Mouse (Mus musculus): ENCODE results near the gene Olfr721-ps1. TPM values are rescaled to one million over a fixed set of nuclear protein-coding genes. Genes with fewer than 3 reads are reported as not detected.

Gene Olfr721-ps1
- not detected in 2 replicates for polyA plus RNA-seq (2015; fragmentation: Nextera tagmentation; extraction: Ambion mirVana)

DNA sequence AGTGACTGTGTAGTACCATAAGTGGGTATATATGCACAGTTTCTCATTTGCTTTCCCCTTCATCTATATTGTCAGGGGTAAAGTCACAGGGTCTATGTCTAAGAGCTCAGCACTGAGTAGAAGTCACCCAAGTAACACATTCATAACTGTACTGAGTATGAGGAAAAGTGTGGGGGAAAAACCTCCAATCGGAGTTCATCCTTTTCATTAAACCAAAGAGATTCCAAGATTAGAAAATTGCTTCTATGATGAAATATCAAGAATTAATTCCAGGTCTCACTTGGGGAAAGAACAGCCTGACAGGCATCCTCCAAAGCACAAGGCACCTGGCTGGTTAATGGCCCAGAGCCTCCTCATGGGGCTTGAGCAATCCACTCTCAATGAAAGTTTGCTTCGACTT lies at the start of gene Olfr721-ps1:
Olfr721-ps1 (plus strand) TSS at position 301 of the 400 bp plus-strand sequence.
- no peak within 1 kb of the TSS for H3K27ac ChIP-seq
- H3K27me3 ChIP-seq (replicated peaks), result no peaks in the 10 kb centered on the region
- no peaks in the 10 kb centered on the region for H3K36me3 ChIP-seq
- H3K4me2 ChIP-seq, result no peak within 1 kb of the TSS
- no peak for ATAC-seq (ENCODE audit: insufficient read depth, low FRiP score, low read depth)
- H3K4me1 ChIP-seq, result no peaks in the 10 kb centered on the region
- H3K4me3 ChIP-seq (replicated peaks), result no peak within 1 kb of the TSS
- 81% methylated on average over 2 of the region's 2 CpGs for WGBS
- H3K9me3 ChIP-seq, result no peaks in the 10 kb centered on the region
- no peak within 1 kb of the TSS for H3K9ac ChIP-seq

DNA sequence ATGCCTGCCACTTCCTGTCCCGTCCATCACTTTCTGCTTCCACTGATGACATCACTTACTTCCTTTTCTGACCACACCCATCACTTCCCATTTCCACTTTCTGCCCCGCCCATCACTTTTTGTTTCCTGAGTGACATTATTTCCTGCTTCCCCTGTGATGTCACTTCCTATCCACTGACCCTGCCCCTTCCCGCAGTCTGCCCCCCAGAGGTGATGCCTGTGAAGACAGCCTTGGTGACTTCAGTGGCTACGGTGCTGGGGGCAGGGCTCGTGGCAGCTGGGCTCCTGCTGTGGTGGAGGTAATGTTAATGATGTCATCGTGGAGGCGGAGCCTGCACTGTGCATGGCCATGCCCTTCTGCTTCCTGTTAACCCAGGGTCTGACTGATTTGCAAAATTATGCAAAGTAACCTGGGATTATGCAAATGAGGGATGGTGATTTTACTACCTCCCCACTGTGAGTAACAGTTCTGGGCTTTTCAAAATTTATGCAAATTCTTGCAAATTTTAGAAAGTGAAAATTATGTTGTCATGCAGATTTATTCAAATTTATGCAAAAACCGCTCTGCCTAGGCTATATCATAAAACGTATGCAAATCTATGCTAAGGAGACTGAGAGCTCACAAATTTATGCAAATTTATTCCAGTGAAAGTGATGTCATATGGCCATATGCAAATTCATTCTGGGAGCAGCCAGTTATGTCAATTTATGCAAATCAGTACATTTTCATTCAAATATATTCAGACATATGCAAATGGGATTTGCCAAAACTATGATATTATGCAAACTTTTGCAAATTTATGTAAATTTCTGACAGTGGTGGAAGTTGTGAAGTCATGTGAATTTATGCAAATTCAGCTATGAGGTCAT lies 49.1 kb upstream of the Olfr721-ps1 start:
- no peak overlapping the region for H3K4me2 ChIP-seq

DNA sequence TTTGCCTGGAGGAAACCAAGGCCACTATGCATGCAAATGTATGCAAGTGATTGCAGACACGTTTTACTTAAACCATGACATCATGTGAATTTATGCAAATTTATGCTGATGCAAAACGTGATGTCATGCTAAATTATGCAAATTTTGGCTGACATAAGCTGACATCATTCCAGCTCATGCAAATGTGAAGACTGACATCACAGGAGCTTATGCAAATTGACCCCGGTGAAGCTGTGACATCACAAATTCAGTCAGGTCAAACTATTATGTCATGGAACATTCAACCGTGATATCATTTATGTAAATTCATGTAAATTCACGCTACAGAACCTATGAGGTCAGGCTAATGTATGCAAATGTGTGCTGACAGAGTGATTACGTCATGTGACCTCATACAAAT lies 48.5 kb upstream of the Olfr721-ps1 start:
- Histone ChIP-seq H3K4me1 (no peaks in the 10 kb centered on the region), H3K9ac (no peak overlapping the region), H3K27me3 (replicated peaks) (no peaks in the 10 kb centered on the region), H3K36me3 (peaks cover 7% of the 10 kb centered on the region; the same call in 1 of the 2 replicates), H3K27ac (no peak overlapping the region), H3K9me3 (no peaks in the 10 kb centered on the region; the same call in 1 of the 2 replicates), H3K4me3 (replicated peaks) (no peak overlapping the region), H3K4me2 (no peak overlapping the region)
- no peak for ATAC-seq (ENCODE audit: insufficient read depth, low FRiP score, low read depth)
- 84% methylated on average over 6 of the region's 6 CpGs for WGBS

More for the DNA sequence above, 49.1 kb upstream of the Olfr721-ps1 start:
- Histone ChIP-seq H3K9me3 (no peaks in the 10 kb centered on the region; the same call in 1 of the 2 replicates), H3K4me1 (no peaks in the 10 kb centered on the region), H3K36me3 (peaks cover 7% of the 10 kb centered on the region; the same call in 1 of the 2 replicates), H3K27ac (no peak overlapping the region), H3K27me3 (replicated peaks) (no peaks in the 10 kb centered on the region), H3K9ac (no peak overlapping the region), H3K4me3 (replicated peaks) (no peak overlapping the region)
- WGBS, result 95% methylated on average over 9 of the region's 9 CpGs
- no peak for ATAC-seq (ENCODE audit: insufficient read depth, low FRiP score, low read depth)

DNA sequence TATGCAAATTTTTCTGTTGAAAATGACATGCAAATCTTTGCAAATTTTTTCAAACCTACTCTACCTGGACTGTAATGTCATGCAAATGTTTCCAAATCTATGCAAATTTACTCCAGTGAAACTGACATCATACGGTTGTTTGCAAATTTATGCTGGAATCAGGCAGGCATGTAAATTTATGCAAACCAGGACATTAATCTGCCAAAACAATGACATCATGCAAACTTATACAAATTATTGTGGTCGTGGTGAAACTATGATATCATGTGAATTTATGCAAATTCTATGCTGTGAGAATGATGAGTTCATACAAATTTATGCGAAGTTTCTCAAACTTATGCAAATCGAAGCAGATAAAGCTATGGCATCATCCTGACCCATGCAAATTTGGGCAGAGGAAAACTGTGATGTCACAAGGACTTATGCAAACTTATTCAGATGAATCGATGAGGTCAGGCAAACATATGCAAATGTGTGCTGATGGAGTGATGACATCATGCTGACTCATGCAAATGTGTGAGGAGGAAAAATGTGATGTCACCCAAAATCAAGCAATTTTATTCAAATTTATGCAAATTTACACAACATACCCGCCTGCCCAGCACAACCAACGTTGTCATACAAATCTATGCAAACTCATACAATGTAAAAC lies 47.9 kb upstream of the Olfr721-ps1 start:
- no peak for ATAC-seq (ENCODE audit: insufficient read depth, low FRiP score, low read depth)
- Histone ChIP-seq H3K27me3 (replicated peaks) (no peaks in the 10 kb centered on the region), H3K9ac (no peak overlapping the region), H3K27ac (no peak overlapping the region), H3K9me3 (no peaks in the 10 kb centered on the region; the same call in 1 of the 2 replicates), H3K36me3 (peaks cover 7% of the 10 kb centered on the region; the same call in 1 of the 2 replicates), H3K4me1 (no peaks in the 10 kb centered on the region), H3K4me3 (replicated peaks) (no peak overlapping the region), H3K4me2 (no peak overlapping the region)
- 92% methylated on average over 7 of the region's 7 CpGs for WGBS

DNA sequence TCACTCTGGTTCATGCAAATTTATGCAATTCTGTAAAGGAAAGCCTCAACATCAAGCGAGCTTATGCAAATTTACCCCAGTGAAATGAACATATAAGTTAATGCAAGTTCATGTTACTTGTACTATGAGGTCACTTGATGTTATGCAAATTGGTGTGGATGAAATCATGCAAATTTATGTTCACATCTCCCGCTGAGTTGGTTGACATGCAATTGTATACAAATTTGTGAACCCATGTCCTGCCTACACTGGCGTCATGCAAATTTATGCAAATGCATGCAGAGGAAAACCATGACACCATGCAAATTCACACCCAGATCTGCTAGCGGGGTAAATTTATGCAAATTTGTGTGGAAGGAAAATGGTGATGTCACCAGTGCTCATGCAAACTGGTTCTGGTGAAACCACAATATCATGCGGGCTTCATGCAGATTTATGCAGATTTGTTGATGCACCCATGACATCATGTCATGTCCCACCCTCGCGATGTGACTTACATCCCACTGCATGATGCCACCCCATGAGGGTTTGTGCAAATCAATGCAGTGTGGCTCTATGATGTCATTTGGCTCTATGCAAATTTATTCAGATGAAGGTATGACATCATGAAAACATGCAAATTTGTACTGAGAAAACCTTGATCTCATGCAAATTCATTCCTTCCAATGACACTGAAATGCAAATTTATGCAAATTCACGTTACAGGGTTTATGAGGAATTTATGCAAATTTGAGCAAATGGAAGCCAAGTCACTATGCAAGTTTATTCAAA lies 47.2 kb upstream of the Olfr721-ps1 start:
- Histone ChIP-seq H3K36me3 (peaks cover 7% of the 10 kb centered on the region; the same call in 1 of the 2 replicates), H3K27ac (no peak overlapping the region), H3K4me1 (no peaks in the 10 kb centered on the region), H3K9me3 (no peaks in the 10 kb centered on the region; the same call in 1 of the 2 replicates), H3K4me3 (replicated peaks) (no peak overlapping the region), H3K9ac (no peak overlapping the region), H3K27me3 (replicated peaks) (no peaks in the 10 kb centered on the region), H3K4me2 (no peak overlapping the region)
- ATAC-seq (ENCODE audit: insufficient read depth, low FRiP score, low read depth), result no peak
- WGBS, result 92% methylated on average over 8 of the region's 8 CpGs

DNA sequence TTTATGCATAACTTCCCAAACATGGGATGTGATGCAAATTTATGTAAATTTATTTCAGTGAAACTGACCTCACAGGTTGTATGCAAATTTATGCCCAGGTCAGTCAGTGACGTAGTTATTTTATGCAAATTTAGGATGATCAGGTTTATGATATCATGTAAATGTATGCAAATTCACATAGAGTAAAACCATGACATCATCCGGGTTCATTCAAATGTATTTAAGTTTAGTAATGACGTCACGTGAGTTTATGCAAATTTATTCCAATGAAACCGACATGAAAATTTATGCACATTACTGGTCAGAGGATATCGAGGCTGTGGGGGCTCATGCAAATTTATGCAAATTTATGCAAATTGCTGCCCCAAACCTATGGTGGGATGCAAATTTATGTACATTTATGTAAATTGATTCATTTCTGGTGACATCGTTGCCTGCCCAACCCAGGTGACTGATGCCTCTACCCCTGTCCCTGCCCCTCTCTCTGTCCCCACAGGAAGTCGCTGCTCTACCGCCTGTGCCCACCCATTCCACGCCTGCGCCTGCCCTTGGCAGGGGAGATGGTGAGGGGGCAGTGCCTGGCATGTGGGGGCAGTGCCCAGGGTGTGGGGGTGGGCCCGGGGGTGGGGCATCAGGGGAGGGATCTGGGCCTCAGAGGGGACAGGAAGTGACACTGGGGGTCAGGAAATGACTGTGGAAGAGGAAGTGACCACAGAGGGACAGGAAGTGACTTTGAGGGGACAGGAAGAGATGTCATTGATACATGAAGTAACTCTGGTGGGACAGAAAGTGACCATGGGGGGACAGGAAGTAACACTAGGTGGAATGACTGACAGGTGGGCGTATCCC lies 46.4 kb upstream of the Olfr721-ps1 start:
- H3K4me3 ChIP-seq (replicated peaks), result no peak overlapping the region
- no peak overlapping the region for H3K27ac ChIP-seq
- H3K36me3 ChIP-seq, result peaks cover 7% of the 10 kb centered on the region; the same call in 1 of the 2 replicates
- H3K4me1 ChIP-seq, result no peaks in the 10 kb centered on the region
- 95% methylated on average over 13 of the region's 13 CpGs for WGBS
- no peak overlapping the region for H3K4me2 ChIP-seq
- no peaks in the 10 kb centered on the region for H3K27me3 ChIP-seq (replicated peaks)
- no peaks in the 10 kb centered on the region; the same call in 1 of the 2 replicates for H3K9me3 ChIP-seq
- no peak for ATAC-seq (ENCODE audit: insufficient read depth, low FRiP score, low read depth)
- no peak overlapping the region for H3K9ac ChIP-seq

DNA sequence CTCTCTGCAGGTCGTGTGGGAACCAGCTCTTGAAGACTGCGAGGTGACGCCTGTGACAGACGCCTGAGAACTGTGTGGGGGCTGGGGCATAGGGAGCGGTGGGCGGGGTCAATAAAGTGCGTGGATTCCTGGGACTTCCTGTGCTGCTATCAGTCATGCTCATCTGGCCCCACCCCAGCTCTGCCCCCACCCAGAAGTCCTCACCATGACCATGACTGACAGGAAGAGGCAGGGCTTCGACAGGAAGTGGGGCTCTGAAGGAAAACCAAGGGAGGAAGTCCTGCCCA lies 45.8 kb upstream of the Olfr721-ps1 start:
- Histone ChIP-seq H3K4me2 (no peak overlapping the region), H3K9ac (no peak overlapping the region), H3K27me3 (replicated peaks) (no peaks in the 10 kb centered on the region), H3K4me1 (no peaks in the 10 kb centered on the region), H3K36me3 (peaks cover 2% of the 10 kb centered on the region; the same call in 1 of the 2 replicates), H3K4me3 (replicated peaks) (no peak overlapping the region), H3K9me3 (no peaks in the 10 kb centered on the region; the same call in 1 of the 2 replicates), H3K27ac (no peak overlapping the region)
- WGBS, result 95% methylated on average over 8 of the region's 8 CpGs
- ATAC-seq (ENCODE audit: insufficient read depth, low FRiP score, low read depth), result no peak

DNA sequence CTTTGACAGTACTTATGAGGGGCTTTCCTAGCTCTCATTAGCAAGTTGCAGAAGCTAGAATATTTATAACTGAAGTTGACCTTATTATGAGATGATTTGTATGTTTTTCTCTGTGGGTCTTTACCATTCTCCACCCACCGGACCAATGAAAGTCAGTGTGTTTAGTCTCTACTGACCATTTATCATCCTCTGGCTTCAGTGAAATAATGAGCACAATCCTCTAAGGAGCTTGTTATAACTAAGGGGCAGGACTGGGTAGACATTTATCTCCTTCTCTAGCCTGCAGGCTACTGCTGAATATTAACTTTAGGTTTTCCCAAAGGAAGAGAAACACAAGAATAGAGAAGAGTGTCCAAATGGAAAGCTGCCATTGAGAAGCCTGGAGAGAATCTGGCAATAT lies 5.6 kb upstream of the Olfr721-ps1 start:
- H3K27ac ChIP-seq, result no peak overlapping the region
- H3K9me3 ChIP-seq, result no peaks in the 10 kb centered on the region
- no peak overlapping the region for H3K4me2 ChIP-seq
- no peaks in the 10 kb centered on the region for H3K4me1 ChIP-seq
- no peak for ATAC-seq (ENCODE audit: insufficient read depth, low FRiP score, low read depth)
- H3K27me3 ChIP-seq (replicated peaks), result no peaks in the 10 kb centered on the region
- 68% methylated on average over 1 of the region's 1 CpGs for WGBS
- no peak overlapping the region for H3K4me3 ChIP-seq (replicated peaks)
- no peak overlapping the region for H3K9ac ChIP-seq
- H3K36me3 ChIP-seq, result no peaks in the 10 kb centered on the region

DNA sequence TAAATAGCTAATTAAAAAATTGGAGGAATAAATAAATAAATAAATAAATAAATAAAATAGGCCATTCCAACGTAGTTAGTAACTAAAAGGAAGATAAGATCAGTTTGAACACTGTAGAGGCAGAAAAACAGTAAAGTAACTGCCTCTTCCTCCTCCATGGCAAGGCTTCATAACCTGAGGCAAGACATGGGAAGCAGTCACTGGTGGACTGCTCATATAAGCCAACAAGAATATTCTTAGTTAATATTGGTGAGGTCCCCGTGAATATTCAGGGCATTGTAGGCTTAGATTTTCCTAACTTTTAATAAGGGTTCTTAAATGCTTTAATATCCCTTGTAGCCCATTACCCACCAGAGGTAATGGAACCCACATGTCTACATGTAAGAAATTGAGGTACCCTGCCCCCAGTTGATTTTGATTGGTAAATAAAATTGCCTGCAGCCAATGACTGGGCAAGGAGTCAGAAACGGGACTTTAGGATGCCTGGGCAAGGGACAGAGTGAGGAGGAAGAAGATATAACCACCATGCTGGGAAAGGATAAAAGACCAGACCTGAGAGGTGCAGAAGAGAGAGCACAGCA lies 35.1 kb downstream of the Olfr721-ps1 start:
- H3K27me3 ChIP-seq (replicated peaks), result no peaks in the 10 kb centered on the region
- no peak overlapping the region for H3K9ac ChIP-seq
- no peak for ATAC-seq (ENCODE audit: insufficient read depth, low FRiP score, low read depth)
- no peak overlapping the region for H3K4me3 ChIP-seq (replicated peaks)
- no peaks in the 10 kb centered on the region for H3K9me3 ChIP-seq
- no peaks in the 10 kb centered on the region for H3K4me1 ChIP-seq
- H3K36me3 ChIP-seq, result no peaks in the 10 kb centered on the region
- H3K4me2 ChIP-seq, result no peak overlapping the region
- no peak overlapping the region for H3K27ac ChIP-seq
- WGBS, result 77% methylated on average over 3 of the region's 3 CpGs

Data from stomach, embryonic 15.5 days (tissue).